Mouse (Mus musculus) heart, postnatal 14 days (tissue): Measurements from ENCODE around the gene Ccdc84. TPM values are rescaled to one million over a fixed set of nuclear protein-coding genes. Genes with fewer than 3 reads are reported as not detected.
"Not testable (repeated sequence)": the region's sequence is repeated elsewhere in the genome, so short reads cannot be mapped to it uniquely, and the experiment has no call there.

Experiments used
- DNase-seq, 2 experiments: peaks; one replicate each; pipeline ENCODE4 v3.0.0; 2021 to 2022
- intact Hi-C: fragments of 180-260 bp; cut with DNase I; formaldehyde crosslinking; loops from one replicate; pipeline ENCODE4 v1.15.1; 2025
- microRNA-seq, 2 experiments: library from miRNA; unstranded; fragments of <30 nt; microRNA quantifications; one replicate each; pipeline ENCODE4 v1.2.0; 2021 to 2022
- total RNA-seq, 2 experiments: library from RNA; stranded (reverse); gene quantifications; 2 replicates each; pipeline ENCODE4 v1.2.3; 2021

Ccdc84 gene
- total RNA-seq, 2 experiments from 2014 or later, result 11.4 to 11.9 TPM

GRCm38 (mm10) chr9:44376141-44376540, 42.2 kb downstream of the Ccdc84 start:
- no peak for DNase-seq
- intact Hi-C loops, result no loop called here

- intact Hi-C loops, result no loop called here
- DNase-seq, result no peak
Observed at GRCm38 (mm10) chr9:44373386-44373785, 45.0 kb downstream of the Ccdc84 start.

GRCm38 (mm10) chr9:44364480-44364879, 53.9 kb downstream of the Ccdc84 start:
- DNase-seq, result no peak
- intact Hi-C loops, result no loop called here

GRCm38 (mm10) chr9:44361931-44362330, 56.4 kb downstream of the Ccdc84 start:
- DNase-seq, intact Hi-C loops: not testable (repeated sequence)

GRCm38 (mm10) chr9:44361190-44361917, 57.0 kb downstream of the Ccdc84 start, which contains the start of gene Vps11:
Gene Vps11, minus strand, starts transcription at chr9:44361670.
- peak; percentile 93 to 96 for DNase-seq
- intact Hi-C loops, result no loop called here

Small RNAs within 50 kb of the gene (microRNA-seq; reads per million reads assigned to microRNA genes)
- gene Mir7085, result 0.72 to 1.1 reads per million in 2 experiments

Other genes with a start within 250 kb of the Ccdc84 start
- gene Cbl, start 184.5 kb downstream of the Ccdc84 start, total RNA-seq, result 10 to 100 TPM; 26.4 to 31.2 TPM
- 1 to 10 TPM in 1 of 2 experiments, not detected in 1; 1.1 TPM for gene Ccdc153, start 177.9 kb downstream of the Ccdc84 start, total RNA-seq
- 1 to 10 TPM; 2.0 to 2.8 TPM for gene Pdzd3, start 167.1 kb downstream of the Ccdc84 start, total RNA-seq
- 10 to 100 TPM; 17.3 TPM for gene Nlrx1, start 150.0 kb downstream of the Ccdc84 start, total RNA-seq
- under 1 TPM; 0.72 to 0.73 TPM for gene Abcg4, start 130.0 kb downstream of the Ccdc84 start, total RNA-seq
- 10 to 100 TPM; 11.0 to 11.4 TPM for gene Hinfp, start 112.9 kb downstream of the Ccdc84 start, total RNA-seq
- 10 to 100 TPM; 15.8 to 16.6 TPM for gene C2cd2l, start 98.3 kb downstream of the Ccdc84 start, total RNA-seq
- 10 to 100 TPM; 18.8 to 21.0 TPM for gene Dpagt1, start 92.5 kb downstream of the Ccdc84 start, total RNA-seq
- gene H2afx, start 83.9 kb downstream of the Ccdc84 start, total RNA-seq, result 10 to 100 TPM; 21.6 to 35.0 TPM
- 10 to 100 TPM; 44.4 to 46.8 TPM for gene Hmbs, start 74.3 kb downstream of the Ccdc84 start, total RNA-seq
- gene Vps11, start 56.9 kb downstream of the Ccdc84 start, total RNA-seq, result 10 to 100 TPM; 17.8 to 19.5 TPM
- 10 to 100 TPM; 38.9 to 52.1 TPM for gene Hyou1, start 39.1 kb downstream of the Ccdc84 start, total RNA-seq
- 10 to 100 TPM; 29.6 to 31.0 TPM for gene Slc37a4, start 21.7 kb downstream of the Ccdc84 start, total RNA-seq
- gene Rps25, start 11.4 kb downstream of the Ccdc84 start, total RNA-seq, result 100 to 1,000 TPM; 728 to 854 TPM
- 10 to 100 TPM; 32.1 to 35.8 TPM for gene Trappc4, start 11.0 kb downstream of the Ccdc84 start, total RNA-seq
- not detected for gene Foxr1, start 22.6 kb upstream of the Ccdc84 start, total RNA-seq
- gene Upk2, start 36.4 kb upstream of the Ccdc84 start, total RNA-seq, result not detected
- 10 to 100 TPM; 57.9 to 64.9 TPM for gene Bcl9l, start 64.3 kb upstream of the Ccdc84 start, total RNA-seq
- under 1 TPM; 0.12 to 0.20 TPM for gene Cxcr5, start 143.3 kb upstream of the Ccdc84 start, total RNA-seq
- 10 to 100 TPM; 92.0 to 94.3 TPM for gene Ddx6, start 186.3 kb upstream of the Ccdc84 start, total RNA-seq